In the genomic region with DNA sequence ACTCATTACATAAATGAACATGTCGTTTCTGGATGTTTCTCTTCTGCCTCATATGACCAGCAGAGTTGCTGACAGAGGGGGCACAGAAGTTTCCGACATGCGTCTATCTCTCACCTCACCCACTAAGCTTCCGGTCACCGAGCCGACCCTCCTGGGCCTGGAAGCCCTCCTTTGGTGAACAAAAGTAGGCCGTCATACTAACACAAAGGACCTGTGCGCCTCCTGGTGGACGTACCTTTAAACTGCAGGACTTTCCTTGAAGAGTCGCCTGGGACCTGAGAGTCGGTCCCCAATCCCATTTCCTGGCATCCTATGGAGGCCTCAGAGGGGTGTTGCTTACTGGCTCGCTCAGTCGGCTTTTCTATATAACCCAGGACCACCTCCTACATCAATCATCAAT, we compare ENCODE assay signal across 9 mouse cellular contexts. TPM values are rescaled to one million over a fixed set of nuclear protein-coding genes. Genes with fewer than 3 reads are reported as not detected.
A peak's percentile ranks its signal among the peaks of the same experiment; 100 is the strongest.
DNase-seq lines count a peak whose midpoint lies in the region; ATAC-seq and TF ChIP-seq lines count a peak whose summit lies in the region.
"Had no signal": no experiment of that assay in that cellular context is flagged by ENCODE, and none has a peak within 500 bp of the region (broad histone marks: within the 10 kb centered on the region; RNA-seq: fewer than 3 reads in every experiment).

No protein-coding gene starts in this region.

- H3K9ac ChIP-seq in lung, embryonic 14.5 days = no peak overlapping the region
- H3K9ac ChIP-seq: limb, embryonic 15.5 days had no signal

- DNase-seq in CD4-positive, CD25-positive, alpha-beta regulatory T cell, adult 2 months (ENCODE audit: low read depth, low spot score) = peak; percentile 85
- DNase-seq in adipocyte (ENCODE audit: low spot score) = peak; percentile 81
- peak; percentile 95 for DNase-seq in embryo, embryonic 10.5 days (ENCODE audit: low spot score)
- peak; percentile 53 for DNase-seq in large intestine, adult 2 months (ENCODE audit: low read depth, low spot score)
- DNase-seq in lung, embryonic 14.5 days = peak; percentile 94
- peak; percentile 89 to 92 for DNase-seq in right cerebral cortex, adult 2 months (ENCODE audit: low spot score in 2 of 2)
- DNase-seq in urinary bladder, postnatal 25 days (ENCODE audit: low spot score) = peak; percentile 69

- H3K4me1 ChIP-seq in lung, embryonic 14.5 days (ENCODE audit: insufficient read depth) = peaks cover 5% of the 10 kb centered on the region

- peak; percentile 93 for TF ChIP-seq CTCF in lung, embryonic 14.5 days (IDR thresholded peaks at IDR 0.05; ENCODE audit: low read depth)

- H3K9me3 ChIP-seq in lung, embryonic 14.5 days (ENCODE audit: low read depth, low read length) = no peaks in the 10 kb centered on the region
- H3K9me3 ChIP-seq: limb, embryonic 15.5 days had no signal

- H3K4me2 ChIP-seq in lung, embryonic 14.5 days = peak overlapping the region; percentile 27; the same call in 1 of the 2 replicates
- H3K4me2 ChIP-seq: limb, embryonic 15.5 days had no signal

- no peaks in the 10 kb centered on the region for H3K36me3 ChIP-seq in lung, embryonic 14.5 days (ENCODE audit: insufficient read depth)
- H3K36me3 ChIP-seq: limb, embryonic 15.5 days had no signal

- H3K4me3 ChIP-seq in lung, embryonic 14.5 days (ENCODE audit: low read depth, low read length) = no peak overlapping the region
- H3K4me3 ChIP-seq: limb, embryonic 15.5 days had no signal

- WGBS in large intestine, adult 2 months = 19% methylated on average over 13 of the region's 13 CpGs
- WGBS in lung, embryonic 14.5 days = 12% methylated on average over 13 of the region's 13 CpGs

- no peak overlapping the region for H3K27ac ChIP-seq in lung, embryonic 14.5 days (ENCODE audit: low read depth)
- H3K27ac ChIP-seq: limb, embryonic 15.5 days had no signal

- ATAC-seq in granulocyte monocyte progenitor cell, adult 5-6 weeks (replicated peaks; ENCODE audit: poor library complexity, severe bottlenecking) = peak; percentile 57
- no peak for ATAC-seq in lung, embryonic 14.5 days (ENCODE audit: insufficient read depth)

- H3K27me3 ChIP-seq in lung, embryonic 14.5 days (ENCODE audit: insufficient read depth, low read length) = no peaks in the 10 kb centered on the region
- H3K27me3 ChIP-seq: limb, embryonic 15.5 days had no signal

RNA-seq across cellular contexts. Expression of a gene that starts 11.3 kb away (rescaled TPM):
- total RNA-seq in granulocyte monocyte progenitor cell, adult 5-6 weeks (2014; fragmentation: Nextera tagmentation) = 1.8 and 2.6 TPM in 2 replicates
- total RNA-seq in granulocyte monocyte progenitor cell, adult 5-6 weeks (2017) = 1.2 and 1.5 TPM in 2 replicates
- polyA plus RNA-seq in large intestine, adult 2 months (2012; rRNA removed) = 31.1 and 47.3 TPM in 2 replicates
- polyA plus RNA-seq in lung, embryonic 14.5 days (2014; fragmentation: Nextera tagmentation; extraction: Ambion mirVana) = 0.37 TPM in 1 of 2 replicates, not detected in the other

RNA-seq across cellular contexts. Expression of a gene that starts 17.3 kb away (rescaled TPM):
- not detected in 2 replicates for total RNA-seq in granulocyte monocyte progenitor cell, adult 5-6 weeks (2014; fragmentation: Nextera tagmentation)
- total RNA-seq in granulocyte monocyte progenitor cell, adult 5-6 weeks (2017) = not detected in 2 replicates
- 0.11 and 0.14 TPM in 2 replicates for polyA plus RNA-seq in large intestine, adult 2 months (2012; rRNA removed)
- polyA plus RNA-seq in lung, embryonic 14.5 days (2014; fragmentation: Nextera tagmentation; extraction: Ambion mirVana) = 0.19 and 0.82 TPM in 2 replicates
- polyA plus RNA-seq: limb, embryonic 15.5 days had no signal

RNA-seq across cellular contexts. Expression of a gene that starts 25.4 kb away (rescaled TPM):
- 99.8 and 132 TPM in 2 replicates for total RNA-seq in granulocyte monocyte progenitor cell, adult 5-6 weeks (2014; fragmentation: Nextera tagmentation)
- total RNA-seq in granulocyte monocyte progenitor cell, adult 5-6 weeks (2017) = 146 and 162 TPM in 2 replicates
- 17.6 and 22.5 TPM in 2 replicates for polyA plus RNA-seq in large intestine, adult 2 months (2012; rRNA removed)
- polyA plus RNA-seq in lung, embryonic 14.5 days (2014; fragmentation: Nextera tagmentation; extraction: Ambion mirVana) = 89.4 and 91.5 TPM in 2 replicates

Comparison
In these comparisons a context has a peak if more than half of its experiments do, and no peak if none do; other contexts are left out.
1. RNA of a gene that starts 11.3 kb away (polyA plus RNA-seq): 31.1 to 47.3 TPM in large intestine, adult 2 months; 0.37 TPM in lung, embryonic 14.5 days; every median in the first group is over 10 times any median in the second.
2. Peak in every context shown above with its lines, with median percentiles within 50 percentile points of each other: DNase-seq.